Mouse (Mus musculus): ENCODE measurements around the gene Gm8237. TPM values are rescaled to one million over a fixed set of nuclear protein-coding genes. Genes with fewer than 3 reads are reported as not detected.

Gm8237 gene
- polyA plus RNA-seq, 1 experiment, result not detected

Other genes starting within 250 kb of the Gm8237 start
- gene Gm8265, start 247.4 kb downstream of the Gm8237 start, polyA plus RNA-seq (2012; rRNA removed), result not detected in 2 replicates
- gene Gm9603, start 192.9 kb downstream of the Gm8237 start, polyA plus RNA-seq (2012; rRNA removed), result not detected in 2 replicates
- gene Gm3373, start 138.8 kb downstream of the Gm8237 start, polyA plus RNA-seq (2012; rRNA removed), result 0.19 and 0.32 TPM in 2 replicates
- 0.09 TPM in 2 replicates for gene Gm3383, start 72.4 kb downstream of the Gm8237 start, polyA plus RNA-seq (2012; rRNA removed)
- gene Gm3424, start 50.1 kb downstream of the Gm8237 start, polyA plus RNA-seq (2012; rRNA removed), result not detected in 2 replicates
- gene Gm3248, start 81.4 kb upstream of the Gm8237 start, polyA plus RNA-seq (2012; rRNA removed), result 0.07 TPM in 1 of 2 replicates, not detected in the other
- gene Gm3453, start 98.8 kb upstream of the Gm8237 start, polyA plus RNA-seq (2012; rRNA removed), result not detected in 2 replicates
- gene Gm6337, start 177.9 kb upstream of the Gm8237 start, polyA plus RNA-seq (2012; rRNA removed), result not detected in 2 replicates
- 0.05 TPM in 1 of 2 replicates, not detected in the other for gene Gm8206, start 213.6 kb upstream of the Gm8237 start, polyA plus RNA-seq (2012; rRNA removed)
- gene Gm3468, start 228.3 kb upstream of the Gm8237 start, polyA plus RNA-seq (2012; rRNA removed), result 0.09 and 0.11 TPM in 2 replicates
- gene Gm3476, start 245.4 kb upstream of the Gm8237 start, polyA plus RNA-seq (2012; rRNA removed), result not detected in 2 replicates